Mouse (Mus musculus): Measurements from ENCODE around the gene Coro2a.
"Not testable (repeated sequence)": the region's sequence is repeated elsewhere in the genome, so short reads cannot be mapped to it uniquely, and the experiment has no call there.

Gene Coro2a

GRCm38 (mm10) chr4:46582024-46582423, 20.0 kb downstream of the Coro2a start:
- not testable (repeated sequence) for DNase-seq

DNA sequence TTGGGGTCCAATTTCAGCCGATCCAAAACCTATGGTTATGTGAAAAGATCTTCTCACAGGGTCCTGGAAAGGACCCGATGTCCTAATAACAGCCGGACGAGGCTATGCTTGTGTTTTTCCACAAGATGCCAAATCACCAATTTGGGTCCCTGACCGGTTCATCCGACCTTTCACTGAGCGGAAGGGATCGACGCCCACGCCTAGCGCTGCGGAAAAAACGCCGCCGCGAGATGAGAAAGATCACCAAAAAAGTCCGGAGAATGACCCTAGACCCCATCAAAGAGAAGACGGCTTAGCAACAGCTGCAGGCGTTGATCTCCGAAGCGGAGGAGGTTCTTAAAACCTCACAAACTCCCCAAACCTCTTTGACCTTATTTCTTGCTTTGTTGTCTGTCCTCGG, 20.4 kb downstream of the Coro2a start:
- DNase-seq: not testable (repeated sequence)

GRCm38 (mm10) chr4:46580799-46581243, 21.2 kb downstream of the Coro2a start:
- not testable (repeated sequence) for DNase-seq

DNA sequence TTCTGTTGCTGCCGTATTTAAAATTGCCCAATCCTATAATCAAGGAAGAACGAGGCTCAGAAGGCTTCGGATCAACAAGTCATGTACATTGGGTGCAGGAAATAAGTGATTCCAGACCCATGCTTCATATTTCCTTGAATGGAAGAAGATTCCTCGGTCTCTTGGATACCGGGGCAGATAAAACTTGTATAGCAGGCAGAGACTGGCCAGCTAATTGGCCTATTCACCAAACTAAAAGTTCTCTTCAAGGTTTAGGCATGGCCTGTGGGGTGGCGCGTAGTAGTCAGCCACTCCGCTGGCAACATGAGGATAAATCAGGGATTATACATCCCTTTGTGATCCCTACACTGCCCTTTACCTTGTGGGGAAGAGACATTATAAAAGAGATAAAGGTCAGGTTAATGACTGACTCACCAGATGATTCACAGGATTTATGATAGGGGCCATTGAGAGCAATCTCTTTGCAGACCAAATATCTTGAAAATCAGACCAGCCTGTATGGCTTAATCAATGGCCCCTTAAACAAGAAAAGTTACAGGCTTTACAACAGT, 23.1 kb downstream of the Coro2a start:
- DNase-seq: not testable (repeated sequence)

GRCm38 (mm10) chr4:46578228-46578627, 23.8 kb downstream of the Coro2a start:
- no peak for DNase-seq

- DNase-seq: not testable (repeated sequence)
These were observed 26.3 kb downstream of the Coro2a start for GRCm38 (mm10) chr4:46575509-46576284.

DNA sequence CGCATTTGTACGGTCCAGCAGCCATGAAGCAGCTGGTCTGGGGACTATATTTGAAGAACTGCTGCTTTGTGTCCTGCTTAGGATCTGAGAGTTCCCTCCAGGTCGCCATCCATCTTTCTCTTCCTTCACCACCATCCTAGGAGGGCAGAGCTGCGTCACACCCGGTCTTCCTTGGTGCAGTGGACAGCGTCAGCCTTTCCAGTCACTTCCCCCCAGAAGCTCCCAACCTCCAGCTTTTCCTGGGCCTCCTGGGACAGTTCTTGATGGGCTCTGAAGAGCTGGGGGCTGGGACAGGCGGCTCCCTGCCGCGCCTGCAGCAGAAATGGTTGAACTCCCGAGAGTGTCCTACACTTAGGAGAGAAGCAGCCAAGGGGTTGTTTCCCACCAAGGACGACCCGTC, 27.2 kb downstream of the Coro2a start:
- DNase-seq: no peak

DNA sequence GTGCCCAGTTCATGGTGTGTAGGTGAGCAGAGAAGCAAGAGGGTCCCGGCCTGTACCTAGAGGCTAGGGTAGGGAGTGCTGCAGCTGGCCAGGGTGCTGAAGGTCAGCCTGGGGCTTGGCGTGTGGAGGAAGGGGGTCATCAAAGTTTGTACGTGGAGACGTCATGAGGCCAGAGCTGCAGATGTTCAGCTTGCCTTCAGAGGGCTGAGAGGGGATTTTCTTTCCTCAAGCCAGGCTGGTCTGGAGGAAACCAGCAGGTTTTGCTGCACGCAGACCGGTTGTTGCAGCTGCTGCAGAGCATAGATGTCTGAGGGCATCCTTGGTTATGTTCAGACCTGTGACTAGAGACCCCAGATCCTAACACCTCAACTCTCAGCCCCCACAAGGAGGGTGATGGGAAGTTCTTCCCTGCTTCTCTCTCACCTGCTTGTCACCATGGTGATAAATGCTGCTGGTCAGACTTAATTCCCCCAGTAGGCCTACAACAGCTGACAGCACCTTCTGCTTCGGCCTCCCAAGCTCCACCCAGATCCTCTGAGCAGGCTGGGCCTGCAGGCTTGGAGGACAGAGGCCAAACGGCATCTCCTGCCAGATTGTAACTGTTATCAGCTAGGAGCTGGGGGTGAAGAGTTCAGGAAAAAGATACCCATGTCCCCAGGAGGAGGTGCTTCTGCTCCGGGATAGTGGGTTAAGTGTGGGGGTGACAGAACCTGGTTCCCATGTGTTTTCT, 27.8 kb downstream of the Coro2a start:
- DNase-seq: no peak

- no peak for DNase-seq
These were observed 29.4 kb downstream of the Coro2a start for GRCm38 (mm10) chr4:46572616-46573015.

- no peak for DNase-seq
These were observed 30.3 kb downstream of the Coro2a start for GRCm38 (mm10) chr4:46571744-46572143.

GRCm38 (mm10) chr4:46569671-46570070, 32.3 kb downstream of the Coro2a start:
- DNase-seq: no peak

DNA sequence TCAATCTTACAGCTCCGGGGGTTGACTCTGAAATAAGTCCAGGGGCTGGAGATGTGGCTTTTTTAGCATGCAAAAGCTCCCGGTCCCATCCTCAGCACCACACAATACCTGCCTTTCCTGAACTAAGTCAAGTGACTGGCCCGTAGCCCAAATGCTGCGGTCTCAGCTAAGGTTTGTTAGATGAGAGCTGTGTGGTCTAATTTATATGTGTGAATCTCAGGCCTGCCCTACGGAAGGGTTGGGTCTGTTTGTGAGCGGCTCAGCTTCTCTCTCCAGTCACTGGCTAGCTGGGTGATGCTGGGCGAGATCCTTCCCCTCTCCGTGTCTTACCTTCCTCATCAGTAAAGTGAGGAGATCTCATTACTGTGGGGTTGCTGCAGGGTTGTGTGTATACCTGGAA, 33.8 kb downstream of the Coro2a start:
- DNase-seq: no peak

DNA sequence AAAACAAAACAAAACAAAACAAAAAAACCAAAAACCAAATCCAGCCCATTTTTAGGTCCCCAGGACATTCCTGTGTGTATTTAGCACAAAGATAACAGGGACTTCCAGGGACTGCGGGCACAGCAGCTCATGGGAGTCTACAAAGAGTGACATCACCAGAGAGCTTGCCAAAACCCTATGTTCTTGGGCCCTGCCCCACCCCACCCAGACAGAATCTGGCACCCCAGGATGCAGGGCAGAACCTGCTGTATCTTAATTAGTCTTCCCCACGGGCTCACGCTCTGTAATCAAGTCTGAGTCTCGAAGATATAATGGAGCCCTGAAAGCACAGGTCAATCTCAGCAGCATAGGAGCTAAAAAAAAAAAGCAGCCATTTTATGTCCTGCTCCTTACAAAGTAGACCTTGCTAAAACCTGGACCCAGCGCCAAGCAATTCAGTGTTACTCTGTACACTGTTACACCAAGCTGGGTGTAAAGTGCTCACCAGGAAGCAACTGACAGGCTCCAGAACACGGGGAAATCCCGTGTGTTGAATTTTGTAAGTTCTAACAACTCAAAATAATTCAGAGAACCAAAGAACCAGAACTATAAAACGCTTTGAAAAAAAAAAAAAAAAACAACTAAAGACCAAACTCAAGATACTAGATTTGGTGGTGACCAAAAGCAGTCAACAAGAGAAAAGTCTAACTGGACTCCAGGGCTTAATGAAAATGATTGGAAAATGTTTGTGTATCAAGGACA, 34.9 kb downstream of the Coro2a start:
- no peak for DNase-seq

DNA sequence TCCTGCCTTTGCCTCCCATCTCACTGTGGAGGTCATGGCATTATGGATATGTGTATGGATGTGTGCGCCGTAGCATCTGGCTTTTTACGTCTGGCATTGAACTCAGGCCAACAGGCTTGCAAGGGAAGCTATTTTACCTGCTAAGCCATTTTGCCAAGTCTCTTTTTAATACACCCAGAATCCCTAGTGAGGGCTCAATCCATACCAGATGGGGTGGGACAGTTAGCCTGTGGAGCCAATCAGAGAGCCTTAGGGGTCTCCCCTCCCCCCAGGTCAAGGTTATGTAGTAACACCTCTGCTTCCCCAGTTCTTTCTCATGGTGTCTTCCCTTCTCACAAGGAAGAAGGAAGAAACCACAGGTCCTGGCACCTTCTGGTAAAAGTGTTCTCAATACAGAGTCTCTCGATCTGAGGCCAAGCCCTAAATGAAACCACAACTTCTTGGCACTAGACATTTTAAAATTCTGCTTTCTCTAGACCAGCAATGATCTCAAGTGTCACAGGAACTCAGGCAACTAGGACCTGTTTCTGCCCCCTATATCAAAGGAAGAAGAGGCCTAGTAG, 36.5 kb downstream of the Coro2a start:
- DNase-seq: no peak

- DNase-seq: no peak
These were observed 37.8 kb downstream of the Coro2a start for GRCm38 (mm10) chr4:46564247-46564646.

DNA sequence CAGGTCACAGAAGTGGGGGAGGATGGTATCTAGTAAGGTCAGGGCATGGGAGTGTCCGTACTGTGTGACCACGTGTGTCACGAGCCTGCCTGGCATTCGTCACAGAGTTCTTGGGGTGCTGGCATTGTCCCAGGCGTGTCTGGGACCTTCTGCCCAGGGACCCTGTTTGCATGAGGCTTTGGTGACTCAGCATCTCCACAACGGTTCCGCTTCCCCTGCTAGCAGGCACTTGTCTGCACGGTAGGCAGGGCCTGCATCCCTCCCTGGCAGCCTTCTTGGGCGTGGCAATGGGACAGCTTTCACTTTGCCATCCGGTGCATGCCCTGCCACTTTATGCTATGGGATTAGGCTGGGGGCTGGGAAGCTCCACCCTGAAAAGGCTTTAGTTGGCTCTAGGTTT, 38.2 kb downstream of the Coro2a start:
- peak; percentile 48 for DNase-seq

- DNase-seq: no peak
These were observed 39.2 kb downstream of the Coro2a start for GRCm38 (mm10) chr4:46562841-46563240.

GRCm38 (mm10) chr4:46562037-46562436, 40.0 kb downstream of the Coro2a start:
- DNase-seq: no peak

- no peak for DNase-seq
These were observed 41.8 kb downstream of the Coro2a start for GRCm38 (mm10) chr4:46560069-46560705.

GRCm38 (mm10) chr4:46558672-46559667, 43.0 kb downstream of the Coro2a start:
- DNase-seq: no peak

DNA sequence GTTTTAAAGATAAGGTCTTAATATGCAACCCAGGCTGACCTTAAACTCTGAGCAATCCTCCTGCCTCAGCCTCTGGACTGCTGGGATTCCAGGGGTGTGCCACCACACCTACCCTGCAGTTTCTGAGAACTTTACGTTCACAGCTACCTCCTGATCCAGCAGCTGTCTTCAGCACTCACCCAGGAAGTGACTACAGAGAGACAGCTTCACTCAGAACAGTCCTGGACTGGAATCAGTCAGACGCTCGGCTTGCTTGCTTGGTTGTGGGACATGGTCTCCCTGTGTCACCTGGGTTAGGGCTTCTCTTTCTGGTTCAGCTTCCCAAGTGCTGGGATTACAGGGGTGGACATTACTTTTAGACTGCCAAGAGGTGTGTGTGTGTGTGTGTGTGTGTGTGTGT, 45.1 kb downstream of the Coro2a start:
- no peak for DNase-seq

All from lung, postnatal 10 days (tissue).